Mouse (Mus musculus) G1E (cell line): ENCODE data around the gene Plxna1. TPM values are rescaled to one million over a fixed set of nuclear protein-coding genes. Genes with fewer than 3 reads are reported as not detected.

ENCODE experiments used
- ATAC-seq: 2 replicates; pipeline ENCODE4 v1.8.0; 2016; ENCODE audit warnings: mild to moderate bottlenecking; ENCODE audit not compliant: insufficient number of reproducible peaks, poor library complexity, low FRiP score, severe bottlenecking; ENCODE audit errors: extremely low read depth
- DNase-seq: peaks from one replicate; pipeline ENCODE4 v3.0.0; 2012; ENCODE audit warnings: low spot score
- H3K27me3 ChIP-seq: 2 replicates; pipeline ENCODE4 v1.6.1; 2012; ENCODE audit warnings: mild to moderate bottlenecking, low read length, inconsistent platforms; ENCODE audit not compliant: insufficient read depth
- H3K36me3 ChIP-seq: replicated peaks from 2 replicates; pipeline ENCODE3; 2012; ENCODE audit warnings: mild to moderate bottlenecking, inconsistent platforms
- H3K4me1 ChIP-seq: 2 replicates; pipeline ENCODE4 v1.6.1; 2012; ENCODE audit warnings: low read depth, low read length, inconsistent platforms, mixed read lengths; ENCODE audit not compliant: insufficient read depth
- H3K4me3 ChIP-seq: 2 replicates; pipeline ENCODE4 v1.5.1; 2012; ENCODE audit warnings: low read depth, mild to moderate bottlenecking, inconsistent platforms, low read length, moderate library complexity, mixed read lengths
- H3K9me3 ChIP-seq: replicated peaks from 2 replicates; pipeline ENCODE4 v1.6.1; 2012; ENCODE audit warnings: inconsistent platforms
- CTCF ChIP-seq: IDR thresholded peaks from 2 replicates; pipeline ENCODE4 v1.5.1; 2012; ENCODE audit warnings: low read depth, low read length, inconsistent platforms, mixed read lengths
- GATA1 ChIP-seq: IDR thresholded peaks from 2 replicates; pipeline ENCODE4 v1.6.1; 2012; ENCODE audit warnings: borderline replicate concordance, low read length, inconsistent platforms, mixed read lengths
- GATA2 ChIP-seq: IDR thresholded peaks from 2 replicates; pipeline ENCODE4 v1.6.1; 2012; ENCODE audit warnings: low read depth, low read length, inconsistent platforms, borderline replicate concordance
- POLR2AphosphoS5 ChIP-seq: IDR thresholded peaks from 2 replicates; pipeline ENCODE4 v1.6.1; 2012; ENCODE audit warnings: low read depth, low read length, inconsistent platforms; ENCODE audit not compliant: insufficient replicate concordance
- TAL1 ChIP-seq: conservative IDR thresholded peaks from 2 replicates; pipeline ENCODE4 v1.6.1; 2012; ENCODE audit warnings: low read depth, low read length, inconsistent platforms, mixed read lengths
- polyA plus RNA-seq: library from polyadenylated mRNA; stranded (reverse); fragments of >175 nt; gene quantifications from 2 replicates; pipeline ENCODE4 v1.2.3, GENCODE M21; 2012
- total RNA-seq, 2 experiments: library from RNA; stranded (forward) in 1 of 2; stranded (reverse) in 1 of 2; fragments of 200-1000 nt in 1 of 2; fragments of >200 nt in 1 of 2; fragmentation: Nextera tagmentation in 1 of 2; gene quantifications; 2 replicates each; pipeline ENCODE4 v1.2.3; 2014 to 2017

Plxna1 gene
- total and polyA plus RNA-seq, 3 experiments, result 5.9 to 17.0 (median 11.1) TPM

DNA sequence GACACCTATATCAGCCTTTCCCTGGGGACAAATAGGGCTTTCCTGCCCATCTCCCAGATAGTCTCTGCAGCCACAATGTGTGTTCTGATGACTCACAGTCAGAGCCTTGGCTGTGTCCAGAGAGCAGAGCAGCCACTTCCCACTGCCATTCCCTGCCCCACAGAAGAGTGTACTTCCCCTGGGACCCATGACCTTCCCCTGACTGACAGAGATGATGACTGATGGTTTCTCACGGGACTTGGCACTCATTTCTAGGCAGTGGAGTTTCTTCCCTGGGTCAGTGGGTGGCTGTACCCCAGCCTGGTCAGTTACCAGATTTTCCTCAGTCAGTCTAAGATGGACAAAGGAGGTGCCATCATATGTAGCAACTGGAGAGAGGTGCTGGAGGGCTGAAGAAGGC, 67.8 kb downstream of the Plxna1 start:
- ATAC-seq, result no peak
- H3K27me3 ChIP-seq, result peaks cover 15% of the 10 kb centered on the region; the same call in 1 of the 2 replicates

DNA sequence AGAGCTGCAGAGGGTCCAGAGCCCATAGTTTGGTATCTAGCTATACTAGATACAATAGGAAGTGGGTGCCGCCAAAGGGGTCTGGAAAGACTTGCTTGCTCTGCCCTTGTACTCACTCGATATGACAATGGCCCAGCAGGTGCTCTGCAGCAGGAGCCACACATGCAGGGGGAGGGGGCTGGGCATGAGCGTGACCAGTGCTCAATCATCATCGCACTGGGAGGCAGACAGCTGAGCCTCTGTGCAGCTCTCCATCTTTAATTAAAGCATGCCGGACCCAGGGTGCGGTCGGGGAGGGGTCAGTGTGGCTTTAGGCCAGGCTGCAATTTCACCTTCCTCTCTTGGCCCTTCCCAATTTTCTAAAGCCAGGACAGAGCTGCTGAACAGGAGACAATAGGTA, 70.9 kb downstream of the Plxna1 start:
- TF ChIP-seq GATA2, result no peak
- TF ChIP-seq GATA1, result no peak
- no peak for TF ChIP-seq POLR2AphosphoS5
- TF ChIP-seq CTCF, result no peak
- TF ChIP-seq TAL1, result no peak
- H3K4me1 ChIP-seq, result no peaks in the 10 kb centered on the region
- no peaks in the 10 kb centered on the region for H3K9me3 ChIP-seq
- ATAC-seq, result no peak
- H3K27me3 ChIP-seq, result peaks cover 8% of the 10 kb centered on the region; the same call in 1 of the 2 replicates
- H3K36me3 ChIP-seq, result no peaks in the 10 kb centered on the region
- no peak overlapping the region for H3K4me3 ChIP-seq
- DNase-seq, result no peak

More for the DNA sequence above, 67.8 kb downstream of the Plxna1 start:
- no peak for DNase-seq
- Histone ChIP-seq H3K36me3 (no peaks in the 10 kb centered on the region), H3K9me3 (no peaks in the 10 kb centered on the region), H3K4me3 (no peak overlapping the region), H3K4me1 (no peaks in the 10 kb centered on the region)
- no peak for TF ChIP-seq POLR2AphosphoS5
- no peak for TF ChIP-seq TAL1

DNA sequence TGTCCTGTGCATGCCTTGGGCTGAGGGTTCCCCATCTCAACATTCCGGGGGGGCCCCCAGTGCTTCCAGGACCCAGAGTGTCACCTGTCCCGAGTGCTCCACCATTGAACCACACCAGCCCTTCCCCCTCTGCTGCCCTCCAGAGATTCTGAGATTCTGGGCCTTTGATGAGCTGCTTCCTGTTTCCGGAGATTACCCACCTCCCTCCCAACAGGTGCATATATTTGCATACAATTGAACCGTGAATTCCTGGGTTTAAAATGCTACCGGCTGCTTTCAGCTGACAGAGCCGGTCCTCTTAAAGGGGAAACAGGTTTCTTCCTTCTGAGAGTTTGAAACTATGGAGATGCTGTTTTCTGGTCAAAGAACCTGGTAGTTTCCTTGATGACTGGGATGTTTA, 74.3 kb downstream of the Plxna1 start:
- DNase-seq, result no peak

DNA sequence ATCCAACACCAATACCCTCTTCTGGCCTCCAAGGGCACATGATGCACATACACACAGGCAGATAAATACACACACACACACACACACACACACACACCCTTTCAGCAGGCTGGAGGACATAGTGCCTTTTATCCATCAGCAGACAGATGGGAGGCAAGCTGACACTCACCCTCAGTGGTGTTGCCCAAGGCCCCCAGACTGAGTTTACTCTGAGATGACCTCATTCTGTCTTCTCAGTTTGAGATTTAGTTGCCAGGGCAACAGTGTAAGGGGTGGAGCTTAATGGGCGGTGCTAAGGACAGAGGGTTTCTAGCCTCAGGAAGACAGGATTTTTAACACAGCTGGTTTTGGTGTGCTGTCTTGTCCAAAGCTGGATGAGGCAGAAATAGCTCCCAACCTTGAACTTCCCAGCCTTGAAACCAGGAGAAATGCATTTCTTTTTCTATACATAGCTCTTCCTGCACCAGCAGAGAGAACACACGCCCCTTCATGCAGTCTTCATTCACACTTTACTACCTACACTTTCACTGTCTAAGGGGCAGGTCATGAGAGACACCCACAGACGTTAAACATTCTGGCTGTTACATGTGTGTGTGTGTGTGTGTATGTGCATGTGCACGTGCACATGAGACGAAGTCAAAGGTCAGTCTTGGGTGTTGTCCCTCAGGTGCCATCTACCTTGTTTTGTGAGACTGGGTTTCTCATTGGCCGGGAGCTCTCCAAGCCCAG, 75.6 kb downstream of the Plxna1 start:
- DNase-seq, result no peak
- peaks cover 7% of the 10 kb centered on the region; the same call in 1 of the 2 replicates for H3K27me3 ChIP-seq
- H3K9me3 ChIP-seq, result peaks cover 5% of the 10 kb centered on the region; the same call in 1 of the 2 replicates
- TF ChIP-seq TAL1, result no peak
- no peak for TF ChIP-seq POLR2AphosphoS5
- no peak for TF ChIP-seq CTCF
- TF ChIP-seq GATA1, result no peak
- no peak for TF ChIP-seq GATA2
- H3K4me1 ChIP-seq, result no peaks in the 10 kb centered on the region
- H3K4me3 ChIP-seq, result no peak overlapping the region
- ATAC-seq, result no peak
- no peaks in the 10 kb centered on the region for H3K36me3 ChIP-seq

More for the DNA sequence above, 74.3 kb downstream of the Plxna1 start:
- H3K9me3 ChIP-seq, result peaks cover 3% of the 10 kb centered on the region; the same call in 1 of the 2 replicates
- no peak overlapping the region for H3K4me3 ChIP-seq
- TF ChIP-seq CTCF (no peak), GATA2 (no peak), TAL1 (no peak), POLR2AphosphoS5 (no peak), GATA1 (no peak)
- ATAC-seq, result no peak
- H3K27me3 ChIP-seq, result peaks cover 9% of the 10 kb centered on the region; the same call in 1 of the 2 replicates
- no peaks in the 10 kb centered on the region for H3K36me3 ChIP-seq
- no peaks in the 10 kb centered on the region for H3K4me1 ChIP-seq

DNA sequence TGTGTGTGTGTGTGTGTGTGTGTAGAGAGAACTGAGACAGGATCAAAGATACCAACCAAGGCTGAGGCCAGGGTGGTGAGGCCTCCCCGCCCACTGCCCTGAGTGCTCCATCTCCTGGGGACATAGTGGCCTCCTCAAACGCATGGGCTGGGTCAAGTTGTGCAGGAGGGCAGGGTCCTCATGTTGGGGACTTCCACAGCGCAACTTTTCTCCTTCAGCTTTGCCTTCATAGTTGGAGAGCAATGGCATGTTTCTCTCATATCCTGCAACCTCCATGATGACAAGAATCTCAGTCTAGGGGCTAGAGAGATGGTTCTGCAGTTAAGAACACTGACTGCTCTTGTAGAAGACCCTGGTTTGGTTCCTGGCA, 76.1 kb downstream of the Plxna1 start:
- no peak overlapping the region for H3K4me3 ChIP-seq
- no peak for DNase-seq
- TF ChIP-seq CTCF, result no peak
- no peak for TF ChIP-seq TAL1
- TF ChIP-seq GATA1, result no peak
- TF ChIP-seq POLR2AphosphoS5, result no peak
- TF ChIP-seq GATA2, result no peak
- H3K36me3 ChIP-seq, result no peaks in the 10 kb centered on the region
- no peaks in the 10 kb centered on the region for H3K4me1 ChIP-seq
- no peak for ATAC-seq
- H3K9me3 ChIP-seq, result peaks cover 5% of the 10 kb centered on the region; the same call in 1 of the 2 replicates
- peaks cover 12% of the 10 kb centered on the region; the same call in 1 of the 2 replicates for H3K27me3 ChIP-seq

DNA sequence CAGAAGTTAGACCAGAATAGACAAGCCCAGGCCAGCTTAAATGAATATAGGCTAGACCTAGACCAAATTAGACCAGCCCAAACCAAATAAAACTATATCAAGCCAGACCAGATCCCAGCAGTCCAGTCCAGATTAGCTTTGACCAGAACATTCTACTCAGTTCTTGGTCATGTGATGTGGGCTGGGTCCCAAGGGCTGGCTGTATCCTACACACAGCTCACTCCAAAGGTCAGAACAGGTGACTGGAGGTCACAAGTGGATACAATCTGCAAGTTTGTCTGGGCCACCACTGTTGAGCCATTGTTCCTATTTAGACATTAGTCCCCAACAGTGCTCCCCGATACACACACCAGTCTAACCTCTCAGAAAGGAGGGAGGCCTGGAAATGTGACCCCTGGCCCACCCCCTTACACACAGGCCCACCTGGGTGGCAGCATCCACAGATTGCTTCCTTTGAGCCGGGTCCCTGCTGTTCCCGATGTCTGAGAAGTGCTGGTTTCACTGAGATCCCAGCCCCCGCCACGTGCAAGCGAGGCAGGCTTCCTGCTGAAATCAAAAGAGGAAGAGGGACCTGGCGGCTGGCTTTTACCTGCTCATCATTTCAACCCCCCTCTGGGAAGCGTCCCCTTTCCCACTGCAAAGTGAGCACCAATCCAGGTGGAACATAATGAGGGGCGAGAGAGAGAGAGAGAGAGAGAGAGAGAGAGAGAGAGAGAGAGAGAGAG, 76.7 kb downstream of the Plxna1 start:
- ATAC-seq (no peak), DNase-seq (no peak)
- Histone ChIP-seq H3K4me1 (no peaks in the 10 kb centered on the region), H3K27me3 (peaks cover 11% of the 10 kb centered on the region; the same call in 1 of the 2 replicates), H3K36me3 (no peaks in the 10 kb centered on the region), H3K9me3 (peaks cover 5% of the 10 kb centered on the region; the same call in 1 of the 2 replicates), H3K4me3 (no peak overlapping the region)
- TF ChIP-seq TAL1 (no peak), CTCF (no peak), POLR2AphosphoS5 (no peak), GATA2 (no peak), GATA1 (no peak)
